Comparison of ENCODE assay signal across 28 mouse cellular contexts in genomic region chr12:104467372-104467771, GRCm38 (mm10). TPM values are rescaled to one million over a fixed set of nuclear protein-coding genes. Genes with fewer than 3 reads are reported as not detected.
DNase-seq lines count a peak whose midpoint lies in the region; ATAC-seq lines count a peak whose summit lies in the region.
"Had no signal": no experiment of that assay in that cellular context is flagged by ENCODE, and none has a peak within 500 bp of the region (broad histone marks: within the 10 kb centered on the region; RNA-seq: fewer than 3 reads in every experiment).

No protein-coding gene starts in this region.

- no peak overlapping the region for H3K27ac ChIP-seq in kidney, embryonic 14.5 days (ENCODE audit: low read depth, low read length)
- no peak overlapping the region for H3K27ac ChIP-seq in embryonic facial prominence, embryonic 11.5 days (replicated peaks; ENCODE audit: low read depth, low read length)
- no peak overlapping the region for H3K27ac ChIP-seq in intestine, embryonic 15.5 days
- H3K27ac ChIP-seq in limb, embryonic 11.5 days (replicated peaks; ENCODE audit: low read depth, low read length), result no peak overlapping the region
- H3K27ac ChIP-seq: gastrocnemius, adult 2 months; hindbrain, embryonic 14.5 days; kidney, postnatal 0 days; liver, embryonic 14.5 days; macrophage; midbrain, embryonic 15.5 days; neural tube, embryonic 15.5 days had no signal

- H3K4me2 ChIP-seq in kidney, embryonic 14.5 days (replicated peaks; ENCODE audit: low read depth, low read length), result no peak overlapping the region
- H3K4me2 ChIP-seq in embryonic facial prominence, embryonic 11.5 days (ENCODE audit: low read depth, low read length), result peak overlapping the region; percentile 16; the same call in 1 of the 2 replicates
- no peak overlapping the region for H3K4me2 ChIP-seq in intestine, embryonic 15.5 days (replicated peaks)
- peak overlapping the region; percentile 20; the same call in 1 of the 2 replicates for H3K4me2 ChIP-seq in limb, embryonic 11.5 days (ENCODE audit: low read depth, severe bottlenecking)
- H3K4me2 ChIP-seq: heart, embryonic 11.5 days; hindbrain, embryonic 14.5 days; midbrain, embryonic 15.5 days; neural tube, embryonic 15.5 days had no signal

- H3K4me3 ChIP-seq in kidney, embryonic 14.5 days (ENCODE audit: low read length), result no peak overlapping the region
- no peak overlapping the region for H3K4me3 ChIP-seq in embryonic facial prominence, embryonic 11.5 days (ENCODE audit: low read depth, low read length)
- no peak overlapping the region for H3K4me3 ChIP-seq in intestine, embryonic 15.5 days (replicated peaks)
- H3K4me3 ChIP-seq in limb, embryonic 11.5 days (ENCODE audit: low read depth, low read length), result no peak overlapping the region
- H3K4me3 ChIP-seq: gastrocnemius, adult 2 months; midbrain, embryonic 15.5 days; neural tube, embryonic 15.5 days had no signal

- no peak for DNase-seq in kidney, postnatal 14 days
- DNase-seq in embryonic facial prominence, embryonic 11.5 days (ENCODE audit: low spot score), result no peak
- no peak for DNase-seq in limb, embryonic 11.5 days (ENCODE audit: low spot score)
- no peak for DNase-seq in urinary bladder, postnatal 14 days (ENCODE audit: low spot score)
- DNase-seq in ovary, adult 18-20 months (ENCODE audit: low spot score), result no peak
- DNase-seq in left cerebral cortex, adult 11 months (ENCODE audit: low spot score), result no peak
- DNase-seq: adrenal gland, postnatal 14 days; cerebellum, adult 11 months; cerebellum, adult 9-11 months; embryo, embryonic 11 days; gastrocnemius, adult 2 months; gastrocnemius, postnatal 36 days; heart, adult 18-20 months; lung, adult 2 months; lung, postnatal 10 days; spleen, adult 18-20 months; thymus, postnatal 14 days had no signal

- 15% methylated on average over 6 of the region's 6 CpGs for WGBS in kidney, embryonic 14.5 days
- WGBS in embryonic facial prominence, embryonic 11.5 days, result 25% methylated on average over 6 of the region's 6 CpGs
- WGBS in intestine, embryonic 15.5 days, result 40% methylated on average over 6 of the region's 6 CpGs
- WGBS in limb, embryonic 11.5 days, result 6% methylated on average over 6 of the region's 6 CpGs

- H3K9me3 ChIP-seq in kidney, embryonic 14.5 days (ENCODE audit: control insufficient read depth, low read length), result no peaks in the 10 kb centered on the region
- no peaks in the 10 kb centered on the region for H3K9me3 ChIP-seq in embryonic facial prominence, embryonic 11.5 days (replicated peaks; ENCODE audit: control insufficient read depth, low read length)
- H3K9me3 ChIP-seq in intestine, embryonic 15.5 days, result no peaks in the 10 kb centered on the region
- no peaks in the 10 kb centered on the region for H3K9me3 ChIP-seq in limb, embryonic 11.5 days (ENCODE audit: control insufficient read depth, low read length)
- H3K9me3 ChIP-seq: midbrain, embryonic 15.5 days; neural tube, embryonic 15.5 days had no signal

- H3K4me1 ChIP-seq in kidney, embryonic 14.5 days (ENCODE audit: control insufficient read depth, insufficient read depth, low read length), result peaks cover 8% of the 10 kb centered on the region
- H3K4me1 ChIP-seq in embryonic facial prominence, embryonic 11.5 days (ENCODE audit: control insufficient read depth, insufficient read depth, low read length), result peaks cover 7% of the 10 kb centered on the region; the same call in 1 of the 2 replicates
- peaks cover 12% of the 10 kb centered on the region for H3K4me1 ChIP-seq in intestine, embryonic 15.5 days (replicated peaks)
- peaks cover 24% of the 10 kb centered on the region for H3K4me1 ChIP-seq in limb, embryonic 11.5 days (ENCODE audit: control insufficient read depth, insufficient read depth, low read length)

- H3K27me3 ChIP-seq in kidney, embryonic 14.5 days (ENCODE audit: control insufficient read depth, insufficient read depth, low read length), result peaks cover 40% of the 10 kb centered on the region
- H3K27me3 ChIP-seq in embryonic facial prominence, embryonic 11.5 days (ENCODE audit: control insufficient read depth, insufficient read depth, low read length), result peaks cover 21% of the 10 kb centered on the region
- H3K27me3 ChIP-seq in intestine, embryonic 15.5 days (replicated peaks), result peaks cover 27% of the 10 kb centered on the region
- peaks cover 21% of the 10 kb centered on the region for H3K27me3 ChIP-seq in limb, embryonic 11.5 days (ENCODE audit: control insufficient read depth, insufficient read depth, low read length)

- H3K36me3 ChIP-seq in kidney, embryonic 14.5 days (ENCODE audit: control insufficient read depth, insufficient read depth, low read length), result no peaks in the 10 kb centered on the region
- H3K36me3 ChIP-seq in embryonic facial prominence, embryonic 11.5 days (replicated peaks; ENCODE audit: control insufficient read depth, insufficient read depth, low read depth, low read length), result no peaks in the 10 kb centered on the region
- H3K36me3 ChIP-seq in intestine, embryonic 15.5 days, result no peaks in the 10 kb centered on the region
- no peaks in the 10 kb centered on the region for H3K36me3 ChIP-seq in limb, embryonic 11.5 days (ENCODE audit: control insufficient read depth, insufficient read depth, low read length)
- H3K36me3 ChIP-seq: midbrain, embryonic 15.5 days; neural tube, embryonic 15.5 days had no signal

- H3K9ac ChIP-seq in kidney, embryonic 14.5 days (ENCODE audit: low read depth, low read length), result no peak overlapping the region
- H3K9ac ChIP-seq in embryonic facial prominence, embryonic 11.5 days (replicated peaks; ENCODE audit: low read length), result no peak overlapping the region
- H3K9ac ChIP-seq in intestine, embryonic 15.5 days, result no peak overlapping the region
- no peak overlapping the region for H3K9ac ChIP-seq in limb, embryonic 11.5 days (ENCODE audit: low read length)
- H3K9ac ChIP-seq: hindbrain, embryonic 14.5 days; liver, embryonic 14.5 days; midbrain, embryonic 15.5 days; neural tube, embryonic 15.5 days had no signal

- ATAC-seq in kidney, embryonic 14.5 days (ENCODE audit: low FRiP score, low TSS enrichment), result peak; percentile 43; the same call in 1 of the 2 replicates
- no peak for ATAC-seq in embryonic facial prominence, embryonic 11.5 days (replicated peaks; ENCODE audit: insufficient number of reproducible peaks, low FRiP score, low TSS enrichment, low read depth)
- ATAC-seq in intestine, embryonic 15.5 days, result peak; percentile 76
- ATAC-seq in limb, embryonic 11.5 days (ENCODE audit: insufficient number of reproducible peaks, low FRiP score, low TSS enrichment, low read depth), result no peak
- ATAC-seq: forebrain, embryonic 16.5 days; midbrain, embryonic 15.5 days; Patski had no signal

RNA-seq across cellular contexts. Expression of gene Gsc, which starts 5.8 kb away (rescaled TPM):
- not detected in 2 replicates for polyA plus RNA-seq in kidney, embryonic 14.5 days (2014; fragmentation: Nextera tagmentation; extraction: Ambion mirVana)
- 30.3 and 34.6 TPM in 2 replicates for polyA plus RNA-seq in embryonic facial prominence, embryonic 11.5 days (2014; fragmentation: Nextera tagmentation; extraction: Ambion mirVana)
- 0.40 and 0.64 TPM in 2 replicates for polyA plus RNA-seq in intestine, embryonic 15.5 days (2015; fragmentation: Nextera tagmentation; extraction: Ambion mirVana)
- polyA plus RNA-seq in limb, embryonic 11.5 days (2014; fragmentation: Nextera tagmentation; extraction: Ambion mirVana), result 24.4 and 33.2 TPM in 2 replicates
- polyA plus RNA-seq: forebrain, embryonic 16.5 days; hindbrain, embryonic 14.5 days; kidney, postnatal 0 days; macrophage; neural tube, embryonic 15.5 days had no signal

Comparison
In these comparisons a context has a peak if more than half of its experiments do, and no peak if none do; other contexts are left out.
1. ATAC-seq: peak in kidney, embryonic 14.5 days (single experiment) and intestine, embryonic 15.5 days (single experiment); none in embryonic facial prominence, embryonic 11.5 days (single experiment) and limb, embryonic 11.5 days (single experiment).
2. H3K4me2 ChIP-seq: peak in embryonic facial prominence, embryonic 11.5 days (single experiment) and limb, embryonic 11.5 days (single experiment); none in kidney, embryonic 14.5 days (single experiment) and intestine, embryonic 15.5 days (single experiment).
3. RNA of gene Gsc, which starts 5.8 kb away (polyA plus RNA-seq): 30.3 to 34.6 TPM in embryonic facial prominence, embryonic 11.5 days and 24.4 to 33.2 TPM in limb, embryonic 11.5 days; 0.40 to 0.64 TPM in intestine, embryonic 15.5 days and not detected in kidney, embryonic 14.5 days; every median in the first group is over 10 times any median in the second.